Mouse (Mus musculus) C2C12 (cell line): Measurements from ENCODE around the gene Kcna4. TPM values are rescaled to one million over a fixed set of nuclear protein-coding genes. Genes with fewer than 3 reads are reported as not detected.

Experiments
- H3K27me3 ChIP-seq: one replicate; pipeline ENCODE4 v1.6.1; 2011; ENCODE audit not compliant: control insufficient read depth, insufficient read depth, insufficient read length
- H3K36me3 ChIP-seq: one replicate; pipeline ENCODE4 v1.6.1; 2011; ENCODE audit not compliant: control insufficient read depth, insufficient read depth
- H3K4me3 ChIP-seq: one replicate; pipeline ENCODE4 v1.5.1; 2011; ENCODE audit warnings: mild to moderate bottlenecking, control low read depth; ENCODE audit not compliant: poor library complexity, insufficient read depth, severe bottlenecking
- H3K79me2 ChIP-seq: one replicate; pipeline ENCODE4 v1.6.1; 2011; ENCODE audit not compliant: control insufficient read depth, insufficient read depth
- H3K79me3 ChIP-seq: one replicate; pipeline ENCODE4 v1.6.1; 2011; ENCODE audit warnings: low read depth, control low read depth
- H3ac ChIP-seq: one replicate; pipeline ENCODE3; 2011; ENCODE audit warnings: low read depth; ENCODE audit not compliant: control insufficient read depth, insufficient read length
- CEBPB ChIP-seq: IDR thresholded peaks from one replicate; pipeline ENCODE4 v1.6.1; 2011; ENCODE audit warnings: low read depth, mild to moderate bottlenecking, control low read depth, moderate library complexity
- CTCF ChIP-seq: IDR thresholded peaks from one replicate; pipeline ENCODE4 v1.5.1; 2011; ENCODE audit not compliant: control insufficient read depth, insufficient read depth, insufficient read length
- FOSL1 ChIP-seq: IDR thresholded peaks from one replicate; pipeline ENCODE4 v1.8.0; 2011; ENCODE audit warnings: mild to moderate bottlenecking, low read length; ENCODE audit not compliant: poor library complexity, insufficient read depth, severe bottlenecking
- MAX ChIP-seq: IDR thresholded peaks from one replicate; pipeline ENCODE4 v1.6.1; 2011; ENCODE audit warnings: mild to moderate bottlenecking, control low read depth
- MYOD1 ChIP-seq: IDR thresholded peaks from one replicate; pipeline ENCODE4 v1.6.1; 2011; ENCODE audit warnings: low read depth; ENCODE audit not compliant: control insufficient read depth, insufficient read length
- MYOG ChIP-seq: IDR thresholded peaks from one replicate; pipeline ENCODE4 v1.6.1; 2011; ENCODE audit not compliant: control insufficient read depth, insufficient read length; ENCODE audit errors: extremely low read depth
- USF1 ChIP-seq: IDR thresholded peaks from one replicate; pipeline ENCODE4 v1.6.1; 2011; ENCODE audit warnings: low read depth, mild to moderate bottlenecking, control low read depth, moderate library complexity
- long read RNA-seq, 2 experiments: library from polyadenylated mRNA; unstranded; transcript quantifications; one replicate each; pipeline ENCODE4 v2.0.0; 2019 to 2020
- polyA plus RNA-seq: library from polyadenylated mRNA; unstranded; fragments of >200 nt; fragmentation: generic; extraction: Trizol; gene quantifications from one replicate; pipeline ENCODE4 v1.2.1, GENCODE M21; 2012; ENCODE audit warnings: missing spikeins

Gene Kcna4
- polyA plus RNA-seq, result 0.01 TPM
- long read RNA-seq, experiment 1, result 0 reads
- long read RNA-seq, experiment 2, result 0 reads

- no peaks in the 10 kb centered on the region for H3K27me3 ChIP-seq
- no peaks in the 10 kb centered on the region for H3K79me3 ChIP-seq
- TF ChIP-seq MYOG (no peak), MAX (no peak), CTCF (no peak), CEBPB (no peak), USF1 (no peak), FOSL1 (no peak), MYOD1 (no peak)
- H3K4me3 ChIP-seq, result no peak within 1 kb of the TSS
- H3ac ChIP-seq, result no peak within 1 kb of the TSS
- no peaks in the 10 kb centered on the region for H3K36me3 ChIP-seq
- H3K79me2 ChIP-seq, result no peaks in the 10 kb centered on the region
Measured at GRCm38 (mm10) chr2:107289990-107290696, at the start of gene Kcna4. Gene Kcna4 (plus strand): TSS chr2:107290639.

GRCm38 (mm10) chr2:107258091-107258490, 32.3 kb upstream of the Kcna4 start:
- Histone ChIP-seq H3K79me2 (no peaks in the 10 kb centered on the region), H3K36me3 (no peaks in the 10 kb centered on the region), H3K27me3 (no peaks in the 10 kb centered on the region), H3ac (no peak overlapping the region), H3K79me3 (no peaks in the 10 kb centered on the region), H3K4me3 (no peak overlapping the region)
- TF ChIP-seq MYOD1 (no peak), MYOG (no peak), MAX (no peak), CTCF (no peak), USF1 (no peak), FOSL1 (no peak), CEBPB (no peak)

- Histone ChIP-seq H3K79me2 (no peaks in the 10 kb centered on the region), H3K27me3 (no peaks in the 10 kb centered on the region)
- TF ChIP-seq MYOD1, result no peak
- no peak for TF ChIP-seq CEBPB
- TF ChIP-seq USF1, result no peak
- TF ChIP-seq MAX, result no peak
- no peak for TF ChIP-seq FOSL1
- no peak for TF ChIP-seq MYOG
- no peak for TF ChIP-seq CTCF
Measured at GRCm38 (mm10) chr2:107266251-107266650, 24.2 kb upstream of the Kcna4 start.

GRCm38 (mm10) chr2:107270050-107270449, 20.4 kb upstream of the Kcna4 start:
- TF ChIP-seq MYOG, result no peak
- TF ChIP-seq CTCF, result no peak
- no peak for TF ChIP-seq FOSL1
- no peak for TF ChIP-seq MAX
- no peak for TF ChIP-seq MYOD1
- no peak for TF ChIP-seq USF1
- TF ChIP-seq CEBPB, result no peak
- Histone ChIP-seq H3K79me2 (no peaks in the 10 kb centered on the region), H3ac (no peak overlapping the region), H3K79me3 (no peaks in the 10 kb centered on the region), H3K27me3 (no peaks in the 10 kb centered on the region), H3K36me3 (no peaks in the 10 kb centered on the region), H3K4me3 (no peak overlapping the region)

More at GRCm38 (mm10) chr2:107266251-107266650, 24.2 kb upstream of the Kcna4 start:
- no peaks in the 10 kb centered on the region for H3K79me3 ChIP-seq
- H3K4me3 ChIP-seq, result no peak overlapping the region
- H3K36me3 ChIP-seq, result no peaks in the 10 kb centered on the region
- no peak overlapping the region for H3ac ChIP-seq

GRCm38 (mm10) chr2:107290697-107291019, 219 bp downstream of the Kcna4 start:
- Histone ChIP-seq H3K36me3 (no peaks in the 10 kb centered on the region), H3K79me3 (no peaks in the 10 kb centered on the region), H3K27me3 (no peaks in the 10 kb centered on the region), H3K4me3 (no peak overlapping the region), H3K79me2 (no peaks in the 10 kb centered on the region), H3ac (no peak overlapping the region)
- TF ChIP-seq MYOD1 (no peak), USF1 (no peak), MYOG (no peak), FOSL1 (no peak), CEBPB (no peak)

GRCm38 (mm10) chr2:107291142-107291541, 703 bp downstream of the Kcna4 start:
- Histone ChIP-seq H3ac (no peak overlapping the region), H3K79me2 (no peaks in the 10 kb centered on the region), H3K27me3 (no peaks in the 10 kb centered on the region), H3K79me3 (no peaks in the 10 kb centered on the region), H3K36me3 (no peaks in the 10 kb centered on the region), H3K4me3 (no peak overlapping the region)
- TF ChIP-seq MAX (no peak), MYOG (no peak), MYOD1 (no peak), CTCF (no peak), CEBPB (no peak), FOSL1 (no peak), USF1 (no peak)
